Mouse (Mus musculus) bone marrow macrophage, adult 2 months (primary cell): ENCODE measurements around the gene Efnb2.

Source experiments
- CTCF ChIP-seq: IDR thresholded peaks from 2 replicates; pipeline ENCODE4 v1.5.1; 2012; ENCODE audit warnings: low read depth, mild to moderate bottlenecking, low read length, moderate library complexity
- POLR2A ChIP-seq: IDR thresholded peaks from 2 replicates; pipeline ENCODE4 v1.6.1; 2012; ENCODE audit warnings: mild to moderate bottlenecking, low read depth, low read length, borderline replicate concordance

DNA sequence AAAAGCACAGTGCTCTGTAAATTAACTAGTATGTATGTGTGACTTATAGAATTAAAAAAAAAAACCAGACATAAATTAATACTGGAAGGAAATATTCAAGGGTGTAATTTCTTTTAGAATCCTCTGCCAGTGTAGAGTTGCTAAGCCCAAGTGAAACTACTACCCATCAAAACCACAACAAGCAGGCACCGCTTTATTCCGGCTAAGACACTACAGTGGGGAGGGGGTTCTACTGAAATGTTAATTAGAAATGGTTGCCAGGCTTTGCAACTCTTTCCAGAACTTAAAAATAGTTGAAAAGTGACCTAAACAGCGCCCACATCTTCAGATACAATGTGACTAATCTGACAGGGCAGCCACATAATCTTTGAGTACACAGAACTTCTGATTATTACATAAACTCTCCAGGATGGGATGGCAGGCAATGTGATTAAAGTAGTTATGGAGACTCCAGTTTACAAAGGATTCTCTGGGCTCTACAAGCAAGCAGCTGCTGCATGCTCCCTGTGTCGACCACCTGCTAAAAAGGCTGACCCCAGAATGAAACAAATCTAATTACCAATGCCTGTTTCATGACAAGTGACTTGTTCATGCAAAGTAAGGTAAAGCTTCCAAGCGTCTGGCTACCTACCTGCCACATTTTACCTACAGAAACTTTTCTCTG is 3.2 kb downstream of the Efnb2 start:
- no peak for TF ChIP-seq CTCF
- TF ChIP-seq POLR2A: no peak
